Mouse (Mus musculus) heart, postnatal 0 days (tissue): ENCODE measurements around the gene Rln3.

Experiments
- CTCF ChIP-seq: IDR thresholded peaks from 2 replicates; pipeline ENCODE4 v1.5.1; 2016; ENCODE audit warnings: antibody characterized with exemption, control low read depth, low read depth
- EP300 ChIP-seq: IDR thresholded peaks from 2 replicates; pipeline ENCODE4 v1.6.1; 2016; ENCODE audit warnings: antibody characterized with exemption, low read depth

- TF ChIP-seq EP300 = no peak
- TF ChIP-seq CTCF = no peak
These were observed 32.0 kb upstream of the Rln3 start for GRCm38 (mm10) chr8:84076849-84077248.
